Mouse (Mus musculus): ENCODE data around the gene Tnip1.

DNA sequence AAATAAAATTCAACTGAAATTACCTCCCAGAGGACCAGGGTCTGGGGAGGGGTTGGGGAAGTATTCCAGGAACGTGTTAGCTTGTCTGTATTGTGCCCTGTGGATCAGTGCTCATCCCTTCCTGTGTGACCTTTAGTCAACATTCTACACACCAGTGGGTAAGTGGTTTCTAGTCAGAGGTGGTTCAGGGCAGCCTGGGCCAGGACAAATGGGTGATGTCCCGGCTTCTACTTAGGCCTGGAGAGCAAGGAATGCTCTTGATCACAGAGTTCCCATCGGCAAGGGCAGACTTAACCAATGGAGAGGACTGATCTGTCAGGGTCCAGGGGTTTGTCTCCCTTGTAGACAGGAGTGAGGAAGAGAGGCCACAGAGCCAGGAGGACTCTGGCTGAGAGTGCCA, 40.2 kb downstream of the Tnip1 start:
- TF ChIP-seq E2F4 (IDR thresholded peaks at IDR 0.05; ENCODE audit: borderline replicate concordance, low read depth, low read length) = no peak
- TF ChIP-seq NRF1 (IDR thresholded peaks at IDR 0.05; ENCODE audit: insufficient read depth, low read depth, low read length, poor library complexity, severe bottlenecking) = no peak
- no peak for TF ChIP-seq SIN3A (IDR thresholded peaks at IDR 0.05; ENCODE audit: low read length)
